Mouse (Mus musculus) adipocyte (in vitro differentiated cells): ENCODE data around the gene AC134908.4.
"Not testable (repeated sequence)": the region's sequence is repeated elsewhere in the genome, so short reads cannot be mapped to it uniquely, and the experiment has no call there.

Experiments used
- DNase-seq: peaks from one replicate; pipeline ENCODE4 v3.0.0-alpha.2; 2016; ENCODE audit warnings: low spot score

The AC134908.4 gene

DNA sequence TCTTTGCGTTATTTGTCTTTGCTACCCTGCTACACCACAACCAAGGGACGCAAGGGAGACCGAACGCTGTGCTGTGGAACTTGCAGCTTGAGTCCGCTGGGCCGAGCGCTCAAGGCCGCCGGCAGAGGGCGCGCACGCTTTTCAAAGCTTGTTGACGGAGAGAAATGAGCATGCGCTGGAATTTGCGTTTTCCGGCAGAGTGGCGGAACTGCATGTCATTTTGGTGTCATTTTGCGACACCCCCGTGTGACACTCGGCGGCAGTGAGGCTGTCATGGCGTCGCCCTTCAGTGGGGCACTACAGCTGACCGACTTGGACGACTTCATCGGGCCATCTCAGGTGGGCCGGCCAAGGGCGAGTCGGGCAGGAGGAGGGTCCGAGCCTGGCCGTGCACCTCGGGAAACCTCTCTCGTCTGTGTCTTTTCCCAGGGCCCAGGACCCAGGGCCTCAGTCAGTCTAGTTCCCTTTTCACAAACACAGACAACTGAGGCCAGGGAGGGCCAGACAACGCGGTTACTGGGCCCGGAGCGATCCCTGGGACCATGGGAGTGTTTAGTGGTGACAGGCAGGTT, 21.8 kb downstream of the AC134908.4 start, which contains the start of gene Narfl:
Gene Narfl (plus strand): TSS at position 228 of the 572 bp plus-strand sequence.
- peak; percentile 99 for DNase-seq

DNA sequence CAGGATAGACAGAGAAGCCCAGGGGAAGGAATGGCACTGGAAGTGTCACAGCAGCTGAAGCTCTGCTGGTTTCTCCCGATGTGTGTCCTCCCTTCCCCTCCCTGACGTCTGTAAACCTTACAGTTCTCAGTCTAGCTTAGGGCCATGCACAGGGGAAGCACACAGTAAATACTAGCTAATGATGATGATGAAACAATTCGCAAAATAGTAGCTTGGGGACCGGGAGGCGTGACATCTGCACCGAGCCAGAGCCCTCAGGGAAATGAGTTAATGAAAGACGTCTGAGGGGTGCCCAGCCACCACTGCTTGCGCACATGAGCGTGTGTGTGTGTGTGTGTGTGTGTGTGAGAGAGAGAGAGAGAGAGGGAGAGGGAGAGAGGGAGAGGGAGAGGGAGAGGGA, 26.1 kb downstream of the AC134908.4 start:
- no peak for DNase-seq

DNA sequence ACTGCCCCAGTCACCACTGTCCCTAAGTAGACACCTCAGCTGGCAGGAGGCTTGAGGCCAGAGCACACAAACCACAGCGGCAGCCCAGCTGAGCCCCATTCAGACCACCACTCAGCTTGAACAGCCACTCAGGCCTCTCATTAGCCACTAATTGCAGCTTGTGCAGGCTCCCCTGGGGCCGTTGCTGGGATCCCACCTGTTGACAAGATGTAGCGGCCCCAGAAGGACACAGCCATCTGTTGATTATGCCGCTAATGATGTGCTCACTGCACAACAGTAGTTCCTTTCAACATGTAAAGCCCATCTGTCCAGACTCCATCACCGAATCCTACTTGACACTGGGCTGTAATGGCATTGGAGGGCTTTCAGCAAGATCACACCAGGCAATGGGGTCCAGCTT, 29.6 kb downstream of the AC134908.4 start:
- no peak for DNase-seq

DNA sequence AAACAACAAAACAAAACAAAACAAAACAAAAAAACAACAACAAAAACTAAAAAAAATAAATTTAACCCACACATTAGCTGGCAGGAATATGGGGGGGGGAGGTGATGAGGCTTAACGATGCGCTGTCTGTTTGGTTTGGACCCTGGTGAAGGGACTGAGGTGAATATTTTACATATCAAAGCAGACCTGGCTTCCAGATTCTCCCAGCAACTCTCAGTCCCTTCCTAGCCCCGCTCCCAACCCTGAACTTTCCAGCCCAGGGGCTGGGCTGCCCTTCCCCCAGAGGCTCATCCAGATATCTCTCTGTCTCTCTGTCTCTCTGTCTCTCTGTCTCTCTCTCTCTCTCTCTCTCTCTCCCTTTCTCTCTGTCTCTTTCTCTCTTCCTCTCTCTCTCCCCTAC, 32.9 kb downstream of the AC134908.4 start:
- no peak for DNase-seq

DNA sequence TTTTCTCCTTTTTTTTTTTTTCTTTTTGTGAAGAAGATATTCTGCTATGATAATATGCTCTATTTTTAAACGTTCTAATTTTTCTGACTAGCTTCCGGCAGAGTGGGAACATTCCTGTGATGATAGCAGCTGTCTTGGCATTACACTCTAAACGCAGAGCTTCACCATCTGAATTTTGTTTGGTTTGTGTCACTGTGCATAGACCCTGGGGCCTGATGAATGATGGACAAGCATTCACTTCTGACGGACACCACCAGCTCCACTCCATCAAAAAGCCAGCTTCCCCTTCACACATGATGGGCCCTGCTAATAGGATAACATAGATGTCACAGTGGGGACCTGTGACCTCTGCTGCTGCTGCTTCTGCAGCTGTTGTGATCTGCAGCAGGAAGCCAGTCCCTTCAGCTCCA, 33.9 kb downstream of the AC134908.4 start:
- DNase-seq = no peak

DNA sequence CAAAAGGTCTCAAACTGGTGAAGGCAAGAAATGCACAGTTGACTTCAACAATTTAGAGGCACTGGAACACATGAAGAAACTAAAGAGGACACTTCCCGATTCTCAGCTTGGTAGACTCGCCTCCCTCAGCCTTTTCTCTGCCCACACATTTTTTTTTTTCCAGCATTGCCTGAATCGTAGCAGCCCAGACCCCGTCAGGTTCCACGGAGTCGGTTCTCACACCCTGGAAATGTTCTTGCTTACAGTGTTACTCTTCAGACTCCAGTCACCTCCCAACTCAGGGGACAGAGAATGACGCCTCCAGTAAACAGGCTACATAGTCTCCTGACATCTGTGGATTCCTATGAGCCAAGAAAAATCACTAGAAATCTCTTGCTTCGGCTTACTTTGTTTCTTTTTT, 35.3 kb downstream of the AC134908.4 start:
- no peak for DNase-seq

DNA sequence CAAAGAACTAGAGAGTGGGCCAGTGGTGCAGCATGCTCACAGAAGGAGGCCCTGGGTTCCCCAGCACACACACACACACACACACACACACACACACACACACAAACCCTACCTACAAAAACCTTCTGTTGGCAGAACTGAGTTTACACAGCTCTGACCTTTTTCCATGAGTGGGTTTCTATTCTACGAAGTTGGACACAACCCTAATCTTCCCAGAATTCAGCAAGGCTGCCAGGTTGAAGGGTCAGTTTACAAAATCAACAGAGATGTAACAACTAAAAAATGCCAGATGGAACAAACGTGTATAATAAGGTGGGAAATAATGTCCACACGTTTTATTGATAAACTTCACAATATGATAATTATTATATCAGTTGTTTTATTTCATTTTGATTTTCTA, 37.8 kb downstream of the AC134908.4 start:
- DNase-seq = no peak

DNA sequence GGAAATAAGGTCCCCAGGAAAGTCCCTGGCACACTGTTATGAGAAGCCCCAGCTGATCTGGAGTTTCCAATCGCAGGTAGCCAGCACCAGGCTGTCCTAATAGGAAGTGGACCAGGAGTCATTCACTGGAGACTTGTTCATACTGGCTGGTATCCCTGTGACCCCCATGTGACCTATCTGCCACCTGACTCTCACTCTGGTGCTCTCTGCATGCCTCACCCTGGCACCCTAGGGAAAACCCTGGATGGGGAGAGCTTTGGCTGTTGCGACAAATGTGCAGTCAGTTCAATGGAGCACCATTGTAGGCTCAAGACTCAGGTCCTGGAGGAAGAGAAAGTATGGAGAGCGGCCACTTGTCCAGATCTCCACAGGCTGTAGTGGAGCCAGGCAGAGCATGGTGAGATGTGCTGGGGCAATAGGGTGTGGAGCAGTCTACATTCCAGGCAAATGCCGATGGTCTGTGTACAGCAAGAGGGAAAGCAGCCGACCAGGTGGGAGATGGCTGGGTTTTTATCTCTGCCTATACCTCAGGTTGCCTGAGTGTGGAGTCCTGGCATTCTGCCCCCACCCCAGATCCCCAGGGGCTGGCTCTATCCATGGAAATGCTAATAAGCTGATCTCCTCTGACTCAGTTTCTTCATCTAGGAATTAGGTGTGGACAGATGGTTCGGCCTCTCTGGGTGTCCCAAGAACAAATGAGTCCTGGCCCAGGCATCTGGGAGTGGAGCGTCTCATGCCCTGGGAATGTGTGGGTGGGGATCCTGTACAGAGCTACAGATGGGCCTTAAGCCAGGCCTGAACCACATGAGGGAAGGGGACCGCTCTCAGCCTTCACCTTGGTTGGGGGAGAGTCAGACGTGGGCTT, 38.8 kb downstream of the AC134908.4 start:
- peak; percentile 27 for DNase-seq

DNA sequence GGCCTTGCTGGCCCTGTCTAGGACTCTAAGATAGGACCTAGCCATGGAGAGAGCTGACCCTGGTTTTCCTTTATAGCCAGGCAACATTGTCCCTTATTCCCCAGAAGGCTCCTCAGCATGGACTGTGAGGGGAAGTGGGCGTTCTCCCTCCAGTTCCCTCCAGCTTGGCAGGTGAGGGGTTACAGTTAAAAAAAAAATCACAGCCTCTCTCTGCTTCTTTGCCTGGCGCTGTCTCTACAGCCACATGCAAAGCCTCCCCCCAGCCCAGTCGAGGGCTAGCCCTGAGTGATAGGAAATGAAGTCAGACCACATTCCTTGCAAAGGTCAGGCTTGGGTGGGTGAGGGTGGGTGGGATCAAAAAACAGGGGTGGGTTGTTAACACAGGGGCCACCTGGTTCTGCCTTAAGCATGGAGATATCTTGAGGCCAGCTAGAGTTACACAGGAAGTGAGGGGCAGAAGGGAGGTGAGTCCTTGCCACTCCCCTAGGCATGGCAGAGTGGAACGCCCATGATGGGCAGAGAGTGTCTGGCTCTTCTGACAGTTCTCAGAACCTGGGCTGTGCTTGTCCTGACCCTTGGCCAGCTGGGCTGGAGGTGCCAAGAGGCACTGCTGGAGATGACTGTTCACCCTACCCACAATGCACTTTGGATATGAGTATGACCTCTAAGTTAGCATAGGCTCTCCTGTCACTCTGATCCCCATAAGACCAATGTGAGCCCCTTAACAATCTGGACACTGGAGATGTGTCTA, 39.7 kb downstream of the AC134908.4 start:
- peak; percentile 40 for DNase-seq

DNA sequence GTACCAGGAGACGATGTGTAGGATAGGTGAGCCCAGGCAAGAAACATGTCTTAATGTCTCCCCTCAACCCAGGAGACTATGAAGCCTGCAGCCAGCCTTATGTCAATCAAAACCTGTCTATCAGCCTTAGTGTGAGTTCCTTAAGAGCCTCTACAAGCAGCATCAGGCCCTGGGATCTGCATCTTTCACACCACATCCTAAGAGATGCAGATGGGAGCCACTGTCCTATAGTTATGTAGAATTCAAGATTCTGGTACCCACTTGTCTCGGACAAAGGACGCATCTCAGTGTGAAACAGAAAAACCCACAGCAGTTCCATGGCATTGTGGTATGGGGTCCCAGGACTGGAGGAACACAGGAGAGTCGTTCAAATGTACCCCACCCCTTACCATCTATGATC, 40.4 kb downstream of the AC134908.4 start:
- DNase-seq = no peak

DNA sequence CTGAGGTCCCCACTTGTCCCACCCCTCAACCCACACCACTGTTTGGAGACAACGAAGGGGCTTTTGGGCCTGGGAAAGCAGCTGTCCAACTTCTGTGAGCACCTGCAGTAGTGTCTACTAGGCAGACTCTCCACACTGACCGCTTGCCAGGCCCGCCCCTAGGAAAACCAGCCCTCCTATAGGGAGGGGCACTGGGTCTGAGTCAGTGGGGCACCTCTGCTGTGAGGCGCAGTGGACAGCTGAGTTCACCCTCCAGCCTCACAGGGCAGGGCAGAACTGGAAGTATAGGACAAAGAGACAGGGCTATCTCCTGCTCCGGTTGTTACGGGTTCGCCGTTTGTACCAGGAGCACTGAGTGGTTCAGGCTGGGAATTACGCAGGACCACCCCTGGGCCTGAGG, 41.2 kb downstream of the AC134908.4 start, which contains the start of gene Msln:
Gene Msln (minus strand): TSS at position 138 of the 400 bp plus-strand sequence.
- DNase-seq = no peak

DNA sequence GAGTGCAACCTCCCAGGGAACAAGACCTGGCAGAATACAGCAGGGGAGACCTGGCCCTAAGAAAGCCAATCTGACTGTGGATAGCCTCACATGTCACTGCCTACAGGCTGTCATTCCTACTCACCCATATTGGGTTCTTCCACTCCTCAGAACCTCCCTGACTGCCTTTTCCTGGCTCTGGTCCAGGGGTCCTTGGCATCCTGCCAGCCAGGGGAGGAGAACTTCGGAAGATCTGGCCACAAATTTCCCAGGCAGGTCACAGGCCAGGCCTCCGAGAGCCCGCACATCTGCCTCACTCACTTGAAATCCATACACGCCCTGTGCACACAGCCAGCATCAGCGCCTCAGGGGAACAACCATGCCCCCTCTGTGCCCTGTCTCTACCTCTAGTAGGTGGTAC, 44.0 kb downstream of the AC134908.4 start:
- peak; percentile 66 for DNase-seq

DNA sequence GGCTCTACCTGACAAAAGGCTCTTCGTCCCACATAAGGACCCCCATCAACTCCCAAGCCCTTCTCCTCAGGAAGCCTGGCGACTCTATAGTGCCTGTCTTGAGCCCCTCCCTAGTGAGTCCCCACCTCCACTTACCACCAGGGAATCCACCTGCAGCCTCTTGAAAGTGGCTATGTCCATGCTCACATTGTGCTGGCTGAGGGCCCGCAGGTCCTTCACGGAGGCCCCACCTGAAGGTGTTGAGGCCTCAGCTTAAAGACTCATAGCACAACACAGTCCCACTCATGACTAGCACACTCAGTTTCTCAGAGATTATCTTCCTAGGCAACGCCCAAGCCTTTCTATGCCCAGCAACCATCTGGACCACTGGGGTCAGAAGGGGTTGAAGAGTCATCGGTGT, 46.1 kb downstream of the AC134908.4 start:
- no peak for DNase-seq

DNA sequence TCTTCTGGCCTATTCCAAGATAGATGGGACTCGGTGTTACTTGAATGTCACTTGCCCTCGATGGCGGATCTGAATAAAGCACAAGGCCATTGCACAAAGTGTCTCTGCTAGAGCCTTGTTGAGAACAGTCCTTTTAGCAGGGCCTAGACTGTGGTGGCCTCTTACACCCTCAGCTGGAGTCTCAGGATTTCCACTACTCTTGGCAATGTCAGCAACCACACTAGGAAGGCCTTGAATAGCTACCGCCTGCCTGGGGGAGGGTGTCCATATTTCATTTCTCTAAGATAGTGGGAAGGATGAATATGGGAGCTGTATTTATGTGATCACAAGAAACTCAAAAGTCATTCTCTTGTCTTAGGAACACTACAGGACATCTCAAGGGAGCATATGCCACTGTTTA, 47.2 kb downstream of the AC134908.4 start:
- no peak for DNase-seq

DNA sequence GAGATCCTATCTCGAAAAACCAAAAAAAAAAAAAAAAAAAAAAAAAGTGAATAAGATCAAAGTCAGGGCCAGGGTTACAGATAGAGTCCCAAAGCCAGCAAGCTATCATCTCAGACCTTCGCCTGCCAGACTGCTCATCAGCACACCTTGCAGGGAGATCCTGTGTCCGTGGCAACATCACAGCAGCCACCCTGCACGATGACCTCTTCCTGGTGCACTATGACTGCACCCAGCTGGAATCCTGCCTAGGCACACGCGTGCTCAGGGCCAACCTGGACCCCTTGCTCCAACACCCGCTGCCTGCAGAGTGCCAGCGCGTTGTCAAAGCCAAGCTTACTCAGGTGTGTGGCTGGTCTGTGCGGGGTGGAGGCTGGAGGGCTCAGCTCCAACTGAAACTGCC, 51.1 kb downstream of the AC134908.4 start:
- no peak for DNase-seq

DNA sequence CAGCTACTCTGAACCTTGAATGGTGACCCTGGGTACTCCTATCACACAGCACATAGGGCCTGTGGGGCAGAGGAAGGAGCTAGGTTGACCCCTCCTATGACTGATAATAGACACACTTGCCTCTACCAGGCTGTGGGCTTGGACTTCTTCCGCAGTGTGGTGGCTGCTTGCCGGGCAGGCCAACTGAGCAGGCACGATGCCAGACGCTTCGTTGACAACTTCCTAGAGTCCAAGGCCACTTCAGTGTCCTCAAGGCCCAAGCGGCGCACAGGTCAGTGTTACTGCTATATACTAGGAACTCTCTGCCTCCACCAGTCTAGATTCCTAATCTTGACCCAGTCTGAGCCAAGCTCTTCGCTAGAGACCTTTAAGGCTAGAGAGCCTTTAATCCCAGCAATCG, 51.6 kb downstream of the AC134908.4 start:
- DNase-seq = no peak

DNA sequence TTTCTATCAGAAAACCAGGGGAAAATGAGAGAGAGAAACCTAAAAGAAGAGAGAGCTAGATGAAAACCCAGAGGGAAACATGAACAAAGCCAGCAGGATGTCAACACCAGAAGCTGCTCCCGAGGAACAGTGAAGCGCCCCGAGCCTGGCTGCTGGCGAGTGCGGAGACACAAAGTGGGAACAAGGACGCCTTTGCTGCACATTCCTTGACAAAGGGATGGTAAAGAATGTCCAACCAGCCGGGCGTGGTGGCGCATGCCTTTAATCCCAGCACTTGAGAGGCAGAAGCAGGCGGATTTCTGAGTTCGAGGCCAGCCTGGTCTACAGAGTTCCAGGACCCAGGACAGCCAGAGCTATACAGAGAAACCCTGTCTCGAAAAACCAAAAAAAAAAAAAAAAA, 54.0 kb downstream of the AC134908.4 start:
- DNase-seq = not testable (repeated sequence)
